Mouse (Mus musculus) ES-E14 (cell line): ENCODE measurements at regions not wholly inside any gene's neighbourhood (a gene's known extent, or its start where the extent isn't known, plus 50 kb on each side); places are given as distances from the start of the nearest gene placed in this dataset.

Source experiments
- DNase-seq: peaks from one replicate; pipeline ENCODE4 v3.0.0-alpha.2; 2013; ENCODE audit warnings: low read depth, low spot score
- H3K27ac ChIP-seq: 2 replicates; pipeline ENCODE4 v1.5.1; 2012; ENCODE audit warnings: low read depth, mild to moderate bottlenecking, low read length, moderate library complexity, mixed read lengths; ENCODE audit not compliant: poor library complexity, insufficient read depth, severe bottlenecking
- H3K36me3 ChIP-seq: 2 replicates; pipeline ENCODE4 v1.6.1; 2012; ENCODE audit warnings: mild to moderate bottlenecking, low read length, moderate library complexity, mixed read lengths; ENCODE audit not compliant: control insufficient read depth, poor library complexity, insufficient read depth, severe bottlenecking
- H3K4me1 ChIP-seq, 2 experiments: fragments of 150-350 bp in 1 of 2; sonication (generic) in 1 of 2; 2 replicates each; pipeline ENCODE4 v1.6.1; 2012; ENCODE audit warnings: low read length in 2 of 2, mild to moderate bottlenecking in 1 of 2, mixed read lengths in 1 of 2; ENCODE audit not compliant: control insufficient read depth in 2 of 2, insufficient read depth in 2 of 2, poor library complexity in 1 of 2
- H3K4me3 ChIP-seq, 2 experiments: fragments of 150-350 bp in 1 of 2; sonication (generic) in 1 of 2; 2 replicates each; pipeline ENCODE4 v1.5.1; 2012; ENCODE audit warnings: low read length in 2 of 2, low read depth in 1 of 2, mild to moderate bottlenecking in 1 of 2, mixed read lengths in 1 of 2; ENCODE audit not compliant: insufficient read depth in 1 of 2, poor library complexity in 1 of 2, severe bottlenecking in 1 of 2
- H3K9ac ChIP-seq: 2 replicates; pipeline ENCODE4 v1.6.1; 2012; ENCODE audit warnings: low read depth, mild to moderate bottlenecking, low read length, mixed read lengths; ENCODE audit not compliant: poor library complexity, insufficient read depth, severe bottlenecking
- H3K9me3 ChIP-seq: fragments of 150-350 bp; sonication (generic); 2 replicates; pipeline ENCODE4 v1.6.1; 2012; ENCODE audit warnings: low read depth, mild to moderate bottlenecking, low read length; ENCODE audit not compliant: control insufficient read depth, insufficient read depth
- CHD2 ChIP-seq: IDR thresholded peaks from 2 replicates; pipeline ENCODE4 v1.6.1; 2014; ENCODE audit warnings: mild to moderate bottlenecking, low read depth, low read length, inconsistent platforms
- HCFC1 ChIP-seq: IDR thresholded peaks from 2 replicates; pipeline ENCODE4 v1.6.1; 2012; ENCODE audit warnings: low read length, inconsistent platforms, borderline replicate concordance; ENCODE audit not compliant: insufficient read depth
- MAFK ChIP-seq: IDR thresholded peaks from 2 replicates; pipeline ENCODE4 v1.6.1; 2014; ENCODE audit warnings: mild to moderate bottlenecking, low read depth, low read length, inconsistent platforms; ENCODE audit not compliant: insufficient read depth
- ZC3H11A ChIP-seq: IDR thresholded peaks from 2 replicates; pipeline ENCODE4 v1.6.1; 2012; ENCODE audit warnings: low read depth, mild to moderate bottlenecking, inconsistent platforms, low read length, borderline replicate concordance
- ZNF384 ChIP-seq: IDR thresholded peaks from 2 replicates; pipeline ENCODE4 v1.6.1; 2012; ENCODE audit warnings: low read depth, low read length, inconsistent platforms
- in situ Hi-C, 2 experiments: fragments of 600-800 bp; cut with MboI; formaldehyde crosslinking; loops; one replicate each; pipeline ENCODE4 v1.15.1; 2025; ENCODE audit warnings: low sequenced_read_pairs in 2 of 2, inconsistent platforms in 1 of 2; ENCODE audit not compliant: unreplicated experiment in 2 of 2

GRCm38 (mm10) chr13:44155956-44156355 lies 371.4 kb downstream of the Cd83 start:
- no peaks in the 10 kb centered on the region for H3K4me1 ChIP-seq
- H3K9me3 ChIP-seq = no peaks in the 10 kb centered on the region
- H3K36me3 ChIP-seq = no peaks in the 10 kb centered on the region
- TF ChIP-seq ZC3H11A = no peak
- TF ChIP-seq ZNF384 = no peak
- no peak for TF ChIP-seq MAFK
- no peak for TF ChIP-seq CHD2
- no peak for TF ChIP-seq HCFC1
- no peak for DNase-seq
- no peak overlapping the region for H3K27ac ChIP-seq
- H3K4me3 ChIP-seq = no peak overlapping the region
- in situ Hi-C loops = no loop called here
- no peak overlapping the region for H3K9ac ChIP-seq

- Histone ChIP-seq H3K4me1 (no peaks in the 10 kb centered on the region), H3K9me3 (no peaks in the 10 kb centered on the region), H3K9ac (no peak overlapping the region), H3K27ac (no peak overlapping the region), H3K4me3 (no peak overlapping the region), H3K36me3 (no peaks in the 10 kb centered on the region)
- no peak for DNase-seq
- in situ Hi-C loops = no loop called here
- no peak for TF ChIP-seq ZNF384
- TF ChIP-seq ZC3H11A = no peak
- TF ChIP-seq MAFK = no peak
- no peak for TF ChIP-seq HCFC1
- no peak for TF ChIP-seq CHD2
These were observed 372.0 kb downstream of the Cd83 start for GRCm38 (mm10) chr13:44156546-44156945.

GRCm38 (mm10) chr13:44157236-44157635 lies 372.7 kb downstream of the Cd83 start:
- Histone ChIP-seq H3K4me1 (no peaks in the 10 kb centered on the region), H3K9ac (no peak overlapping the region), H3K27ac (no peak overlapping the region), H3K4me3 (no peak overlapping the region), H3K9me3 (no peaks in the 10 kb centered on the region), H3K36me3 (no peaks in the 10 kb centered on the region)
- TF ChIP-seq ZC3H11A (no peak), CHD2 (no peak), MAFK (no peak), HCFC1 (no peak), ZNF384 (no peak)
- in situ Hi-C loops = no loop called here
- no peak for DNase-seq

- TF ChIP-seq ZC3H11A (no peak), CHD2 (no peak), MAFK (no peak), HCFC1 (no peak), ZNF384 (no peak)
- no peak for DNase-seq
- in situ Hi-C loops = no loop called here
- no peak overlapping the region for H3K27ac ChIP-seq
- no peak overlapping the region for H3K9ac ChIP-seq
- H3K36me3 ChIP-seq = no peaks in the 10 kb centered on the region
- no peaks in the 10 kb centered on the region for H3K4me1 ChIP-seq
- H3K9me3 ChIP-seq = no peaks in the 10 kb centered on the region
- H3K4me3 ChIP-seq = no peak overlapping the region
These were observed 373.8 kb downstream of the Cd83 start for GRCm38 (mm10) chr13:44158364-44158763.

GRCm38 (mm10) chr13:44159346-44159745 lies 374.8 kb downstream of the Cd83 start:
- Histone ChIP-seq H3K9ac (no peak overlapping the region), H3K9me3 (no peaks in the 10 kb centered on the region), H3K4me3 (no peak overlapping the region), H3K27ac (no peak overlapping the region), H3K36me3 (no peaks in the 10 kb centered on the region), H3K4me1 (no peaks in the 10 kb centered on the region)
- in situ Hi-C loops = no loop called here
- no peak for TF ChIP-seq MAFK
- TF ChIP-seq CHD2 = no peak
- no peak for TF ChIP-seq HCFC1
- no peak for DNase-seq
